Mouse (Mus musculus) forebrain, embryonic 12.5 days (tissue): Measurements from ENCODE around the gene March6. TPM values are rescaled to one million over a fixed set of nuclear protein-coding genes. Genes with fewer than 3 reads are reported as not detected.
A peak's percentile ranks its signal among the peaks of the same experiment; 100 is the strongest.

Experiments used
- ATAC-seq: fragments of 200-750 bp; cut with Nextera tagmentation; 2 replicates; pipeline ENCODE4 v1.8.0; 2017; ENCODE audit warnings: moderate TSS enrichment; ENCODE audit not compliant: low FRiP score
- H3K27ac ChIP-seq: fragments of 300-500 bp; sonication (generic); 2 replicates; pipeline ENCODE4 v1.5.1; 2016; ENCODE audit warnings: mild to moderate bottlenecking
- H3K27me3 ChIP-seq: fragments of 300-500 bp; sonication (generic); 2 replicates; pipeline ENCODE4 v1.6.1; 2016; ENCODE audit warnings: mild to moderate bottlenecking
- H3K36me3 ChIP-seq: fragments of 300-500 bp; sonication (generic); replicated peaks from 2 replicates; pipeline ENCODE4 v1.6.1; 2016; ENCODE audit warnings: mild to moderate bottlenecking
- H3K4me1 ChIP-seq: fragments of 300-500 bp; sonication (generic); 2 replicates; pipeline ENCODE4 v1.6.1; 2016
- H3K4me2 ChIP-seq: fragments of 300-500 bp; sonication (generic); 2 replicates; pipeline ENCODE4 v1.6.1; 2016; ENCODE audit warnings: mild to moderate bottlenecking, moderate library complexity
- H3K4me3 ChIP-seq: fragments of 300-500 bp; sonication (generic); replicated peaks from 2 replicates; pipeline ENCODE4 v1.5.1; 2016; ENCODE audit warnings: mild to moderate bottlenecking
- H3K9ac ChIP-seq: fragments of 300-500 bp; sonication (generic); 2 replicates; pipeline ENCODE4 v1.6.1; 2016; ENCODE audit warnings: mild to moderate bottlenecking
- H3K9me3 ChIP-seq: fragments of 300-500 bp; sonication (generic); 2 replicates; pipeline ENCODE4 v1.6.1; 2016
- WGBS: fragments of 180-500 bp; shearing (Covaris S2); methylation state at CpG from one replicate; pipeline ENCODE4 v1.1.7; 2016; 5-methylcytosine and 5-hydroxymethylcytosine counted together
- polyA plus RNA-seq: library from polyadenylated mRNA; unstranded; fragments of >200 nt; fragmentation: Nextera tagmentation; extraction: Ambion mirVana; gene quantifications from 2 replicates; pipeline ENCODE4 v1.2.1, GENCODE M21; 2016

The March6 gene
- polyA plus RNA-seq, 1 experiment from 2014 or later, result 79.0 TPM

DNA sequence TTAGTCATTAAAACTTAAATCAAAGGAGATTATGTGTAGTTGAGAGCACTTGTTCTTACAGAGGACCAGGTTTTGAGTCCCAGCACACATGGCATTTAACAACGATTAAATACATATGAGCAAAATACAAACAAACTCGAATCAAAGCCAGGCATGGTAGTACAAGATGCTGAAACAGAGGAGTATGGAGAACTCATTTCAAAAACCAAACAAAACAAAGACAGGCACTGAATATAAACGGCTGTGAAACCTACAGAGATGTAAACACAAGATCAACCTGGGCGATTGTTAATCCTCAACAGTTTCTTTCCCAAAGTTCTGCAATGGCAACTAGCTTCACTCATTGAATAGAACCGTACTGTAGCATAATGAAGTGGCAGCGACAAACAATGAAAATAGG is 1.8 kb downstream of the March6 start:
- no peak for ATAC-seq
- Histone ChIP-seq H3K9ac (peak overlapping the region; percentile 98; the same call in 1 of the 2 replicates), H3K9me3 (peaks cover 2% of the 10 kb centered on the region; the same call in 1 of the 2 replicates), H3K4me2 (peak overlapping the region; percentile 62), H3K27ac (no peak overlapping the region), H3K4me3 (peak overlapping the region; percentile 87), H3K27me3 (no peaks in the 10 kb centered on the region), H3K36me3 (no peaks in the 10 kb centered on the region), H3K4me1 (peaks cover 18% of the 10 kb centered on the region)
- 26% methylated on average over 6 of the region's 6 CpGs for WGBS

DNA sequence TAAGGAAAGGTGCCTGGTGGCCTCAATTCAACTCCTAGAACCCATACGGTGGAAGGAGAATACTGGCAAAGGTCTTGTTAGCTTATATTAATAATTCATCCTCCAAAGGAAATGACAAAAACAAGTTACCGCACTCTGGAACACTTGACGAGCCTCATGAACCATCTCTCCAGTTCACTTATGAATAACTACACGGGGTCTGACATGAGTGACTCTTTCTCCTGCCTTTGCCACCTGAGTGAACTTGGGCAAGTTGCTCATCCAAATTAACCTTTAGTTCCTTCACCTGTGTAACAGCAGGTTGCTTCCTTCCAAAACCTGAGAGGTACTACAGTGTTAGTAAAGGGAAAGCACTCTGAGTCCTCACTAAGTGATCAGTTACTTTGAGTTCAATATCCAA is 2.4 kb downstream of the March6 start:
- Histone ChIP-seq H3K4me1 (peaks cover 18% of the 10 kb centered on the region), H3K9ac (no peak overlapping the region), H3K9me3 (peaks cover 2% of the 10 kb centered on the region; the same call in 1 of the 2 replicates), H3K4me2 (no peak overlapping the region), H3K27me3 (no peaks in the 10 kb centered on the region), H3K27ac (no peak overlapping the region), H3K4me3 (no peak overlapping the region), H3K36me3 (no peaks in the 10 kb centered on the region)
- 94% methylated on average over 4 of the region's 4 CpGs for WGBS
- no peak for ATAC-seq

DNA sequence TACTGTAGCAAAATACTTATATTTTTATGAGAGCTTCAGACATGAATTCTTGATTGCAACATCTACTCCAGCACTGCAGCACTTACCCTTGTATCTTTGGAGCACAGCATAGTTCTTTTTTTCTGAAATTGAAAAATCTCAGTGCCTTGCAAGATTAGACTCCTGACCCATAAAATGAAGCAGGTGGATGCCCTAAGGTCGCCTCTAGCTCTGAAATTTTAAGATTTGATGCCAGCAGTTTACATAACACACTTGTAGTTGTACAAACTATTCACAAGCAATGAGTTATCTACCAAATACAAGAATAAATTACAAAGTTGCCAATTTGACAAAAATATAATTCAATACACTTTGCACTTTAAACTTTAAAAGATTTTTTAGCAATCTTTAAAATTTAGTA is 4.4 kb downstream of the March6 start:
- H3K4me2 ChIP-seq, result no peak overlapping the region
- H3K4me3 ChIP-seq, result no peak overlapping the region
- ATAC-seq, result no peak
- no peaks in the 10 kb centered on the region for H3K36me3 ChIP-seq
- H3K4me1 ChIP-seq, result peaks cover 16% of the 10 kb centered on the region
- H3K27ac ChIP-seq, result no peak overlapping the region
- H3K27me3 ChIP-seq, result no peaks in the 10 kb centered on the region
- 89% methylated on average over 1 of the region's 1 CpGs for WGBS
- peaks cover 2% of the 10 kb centered on the region; the same call in 1 of the 2 replicates for H3K9me3 ChIP-seq
- no peak overlapping the region for H3K9ac ChIP-seq

DNA sequence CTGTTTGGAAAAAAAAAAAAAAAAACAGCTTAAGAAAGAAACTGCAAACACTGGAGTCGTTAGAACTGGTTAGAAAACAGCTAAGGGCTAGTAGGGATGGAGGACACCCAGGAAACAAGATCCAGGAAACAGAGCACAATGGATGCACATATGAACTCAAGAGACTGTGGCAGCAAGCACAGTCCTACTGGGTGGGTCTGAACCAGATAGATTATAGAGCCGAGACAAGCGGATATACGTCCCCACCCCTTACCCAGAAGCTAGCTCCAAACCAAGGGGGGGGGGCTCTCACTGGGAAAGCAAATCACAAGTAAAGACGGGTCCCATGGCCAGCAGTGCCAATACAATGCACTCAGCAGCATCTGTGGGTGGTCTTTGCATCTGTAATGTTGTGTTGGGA is 11.9 kb downstream of the March6 start:
- no peak overlapping the region for H3K9ac ChIP-seq
- 81% methylated on average over 5 of the region's 5 CpGs for WGBS
- H3K4me1 ChIP-seq, result no peaks in the 10 kb centered on the region
- no peak for ATAC-seq
- no peak overlapping the region for H3K27ac ChIP-seq
- no peaks in the 10 kb centered on the region for H3K36me3 ChIP-seq
- no peaks in the 10 kb centered on the region for H3K27me3 ChIP-seq
- no peak overlapping the region for H3K4me2 ChIP-seq
- no peak overlapping the region for H3K4me3 ChIP-seq
- H3K9me3 ChIP-seq, result no peaks in the 10 kb centered on the region

DNA sequence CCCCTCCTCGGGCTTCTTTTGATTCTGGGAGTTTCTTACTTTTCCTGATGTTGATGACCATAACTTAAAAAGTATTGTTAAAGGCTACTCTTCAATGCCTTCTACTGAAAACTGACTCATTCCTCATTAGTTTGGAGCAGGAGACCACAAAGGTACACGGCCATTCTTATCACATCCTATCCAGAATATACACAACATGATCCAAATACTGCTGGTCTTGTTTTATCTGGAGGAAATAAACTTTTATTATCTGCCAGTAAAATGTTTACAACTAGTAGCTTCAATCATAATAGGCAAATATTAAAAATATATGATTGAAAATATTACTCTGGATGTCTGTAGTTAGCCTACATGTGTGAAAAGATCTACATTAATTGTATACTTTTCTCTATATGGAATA is 12.5 kb downstream of the March6 start:
- 95% methylated on average over 2 of the region's 2 CpGs for WGBS
- Histone ChIP-seq H3K4me2 (no peak overlapping the region), H3K27ac (no peak overlapping the region), H3K27me3 (no peaks in the 10 kb centered on the region), H3K9me3 (no peaks in the 10 kb centered on the region), H3K9ac (no peak overlapping the region), H3K36me3 (no peaks in the 10 kb centered on the region), H3K4me3 (no peak overlapping the region), H3K4me1 (no peaks in the 10 kb centered on the region)
- no peak for ATAC-seq

DNA sequence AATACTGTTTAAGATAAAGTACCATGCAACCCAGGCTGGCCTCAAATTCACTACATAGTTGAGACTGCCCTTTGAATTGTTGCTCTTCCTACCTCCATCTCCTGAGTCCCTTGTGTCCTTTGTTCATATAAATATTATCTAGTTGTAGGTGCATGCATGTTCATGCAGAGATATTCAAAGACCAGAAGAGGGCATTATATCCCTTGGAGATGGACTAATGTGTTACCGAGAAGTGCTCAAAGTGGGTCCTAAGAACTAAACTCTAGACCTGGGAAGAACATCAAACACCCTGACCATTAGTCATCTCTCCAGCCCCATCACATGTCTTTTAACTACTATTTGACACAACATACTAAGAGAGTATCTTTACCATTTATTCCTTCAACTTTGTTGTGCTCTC is 13.7 kb downstream of the March6 start:
- Histone ChIP-seq H3K4me3 (no peak overlapping the region), H3K4me1 (no peaks in the 10 kb centered on the region), H3K4me2 (no peak overlapping the region), H3K27me3 (no peaks in the 10 kb centered on the region), H3K27ac (no peak overlapping the region), H3K9ac (no peak overlapping the region), H3K36me3 (no peaks in the 10 kb centered on the region), H3K9me3 (no peaks in the 10 kb centered on the region)
- 85% methylated on average over 1 of the region's 1 CpGs for WGBS
- ATAC-seq, result no peak

DNA sequence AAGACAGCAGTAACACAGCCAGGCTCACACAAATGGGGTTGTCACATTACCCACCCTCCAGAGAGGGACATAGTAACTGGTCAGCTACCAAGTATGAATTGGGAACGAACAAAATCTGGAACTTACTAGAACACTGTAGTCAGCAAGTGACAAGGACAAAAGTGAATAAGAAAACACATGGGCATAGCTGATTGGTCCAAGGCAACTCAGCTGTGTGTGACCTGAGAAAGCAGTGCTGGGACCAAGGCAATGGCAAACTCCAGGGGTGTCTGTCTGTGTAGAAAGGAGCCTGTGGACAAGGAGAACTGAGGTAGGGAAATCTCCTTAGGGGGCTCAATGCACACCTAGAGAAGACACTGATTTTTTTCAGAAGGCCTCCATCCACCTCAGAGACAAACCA is 19.1 kb downstream of the March6 start:
- no peak for ATAC-seq
- 86% methylated on average over 1 of the region's 1 CpGs for WGBS
- Histone ChIP-seq H3K4me2 (no peak overlapping the region), H3K36me3 (no peaks in the 10 kb centered on the region), H3K27me3 (no peaks in the 10 kb centered on the region), H3K9me3 (no peaks in the 10 kb centered on the region), H3K4me1 (peaks cover 14% of the 10 kb centered on the region; the same call in 1 of the 2 replicates), H3K9ac (no peak overlapping the region), H3K27ac (no peak overlapping the region), H3K4me3 (no peak overlapping the region)

DNA sequence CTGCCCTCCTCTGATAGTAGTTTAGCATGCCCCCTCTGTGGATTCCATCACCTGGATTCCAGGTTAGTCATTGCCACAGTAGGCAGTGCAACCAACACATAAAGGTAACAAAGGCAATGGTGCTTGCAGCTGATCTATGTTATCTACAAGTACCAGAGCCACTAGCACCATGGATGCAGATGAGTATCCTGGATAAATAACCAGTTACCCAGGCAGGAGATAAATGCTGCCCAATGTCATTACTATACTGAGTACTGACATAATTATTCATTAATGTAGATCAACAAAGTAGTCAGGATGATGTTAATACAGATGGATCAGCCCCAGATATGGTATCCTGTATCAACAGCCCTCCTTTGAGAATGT is 19.5 kb downstream of the March6 start:
- H3K27me3 ChIP-seq, result no peaks in the 10 kb centered on the region
- ATAC-seq, result no peak
- no peak overlapping the region for H3K27ac ChIP-seq
- H3K4me1 ChIP-seq, result peaks cover 14% of the 10 kb centered on the region; the same call in 1 of the 2 replicates
- H3K9me3 ChIP-seq, result no peaks in the 10 kb centered on the region
- no peak overlapping the region for H3K4me3 ChIP-seq
- no peaks in the 10 kb centered on the region for H3K36me3 ChIP-seq
- no peak overlapping the region for H3K4me2 ChIP-seq
- H3K9ac ChIP-seq, result no peak overlapping the region

DNA sequence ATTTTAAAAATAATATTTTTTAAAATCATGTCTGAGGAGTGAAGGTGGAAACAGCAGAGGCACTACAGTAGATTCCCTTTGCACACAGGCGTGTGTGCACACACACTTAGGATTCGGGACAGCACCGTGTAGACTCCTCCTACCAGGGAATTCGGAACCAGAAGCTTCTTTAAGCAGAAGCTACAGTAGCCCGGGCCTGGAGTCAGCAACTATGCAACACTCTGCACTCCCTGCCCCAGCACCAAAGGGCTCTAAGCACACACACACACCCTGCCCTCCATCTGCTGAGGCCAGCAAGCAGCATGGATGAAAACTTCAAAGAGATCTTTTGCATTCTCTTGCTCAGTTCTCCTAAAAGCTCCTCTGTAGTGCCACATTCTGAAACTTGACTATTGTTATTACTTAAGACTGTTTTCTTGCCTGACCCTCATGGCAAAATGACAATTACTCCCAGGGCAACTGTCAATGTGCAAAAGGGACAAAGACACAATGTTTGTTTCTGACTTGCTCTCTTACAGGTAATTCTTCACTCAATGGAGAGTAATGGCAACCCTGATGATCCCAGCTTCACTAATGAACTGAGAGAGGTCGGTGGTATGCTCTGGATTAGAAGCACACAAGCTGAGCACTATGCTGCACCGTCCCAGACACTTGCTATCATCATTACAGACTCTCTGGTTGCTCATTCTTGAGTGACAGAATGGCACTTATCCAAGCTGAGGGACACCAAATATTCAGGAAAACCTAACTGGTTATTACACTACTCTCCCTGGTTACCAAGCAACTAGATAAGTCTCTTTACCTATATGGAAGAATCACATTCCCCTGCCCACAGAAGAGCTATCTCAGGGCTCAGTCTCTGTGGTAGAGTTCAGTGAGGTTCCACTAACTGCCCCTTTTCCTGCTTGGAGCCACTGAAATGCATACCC is 20.1 kb downstream of the March6 start:
- Histone ChIP-seq H3K4me1 (peaks cover 14% of the 10 kb centered on the region; the same call in 1 of the 2 replicates), H3K4me2 (no peak overlapping the region), H3K9me3 (no peaks in the 10 kb centered on the region), H3K27ac (no peak overlapping the region), H3K36me3 (no peaks in the 10 kb centered on the region), H3K9ac (no peak overlapping the region), H3K4me3 (no peak overlapping the region), H3K27me3 (no peaks in the 10 kb centered on the region)
- 70% methylated on average over 7 of the region's 7 CpGs for WGBS
- ATAC-seq, result no peak

DNA sequence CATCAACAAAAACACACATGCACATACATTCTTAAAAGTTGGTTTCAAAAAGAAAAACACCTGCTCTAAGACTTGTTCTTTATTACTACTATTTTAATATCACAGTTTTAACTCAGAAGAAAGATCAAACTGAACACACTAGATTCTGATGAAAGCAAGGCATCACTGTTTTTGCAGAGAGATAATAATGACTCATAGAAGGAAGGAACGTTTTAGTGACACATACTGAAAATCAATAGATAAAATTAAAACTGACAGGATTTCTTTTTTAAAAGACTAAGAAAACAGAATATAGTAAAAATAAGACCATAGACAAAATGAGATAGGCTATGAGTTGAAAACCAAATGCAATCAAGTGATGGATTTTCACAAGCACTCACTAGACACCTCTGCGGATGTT is 25.8 kb downstream of the March6 start:
- H3K4me2 ChIP-seq, result no peak overlapping the region
- no peaks in the 10 kb centered on the region for H3K4me1 ChIP-seq
- no peaks in the 10 kb centered on the region for H3K27me3 ChIP-seq
- no peak overlapping the region for H3K9ac ChIP-seq
- whole genome bisulfite sequencing, result 91% methylated on average over 2 of the region's 2 CpGs
- no peak for ATAC-seq
- no peak overlapping the region for H3K4me3 ChIP-seq
- H3K9me3 ChIP-seq, result no peaks in the 10 kb centered on the region
- no peak overlapping the region for H3K27ac ChIP-seq
- H3K36me3 ChIP-seq, result peaks cover 23% of the 10 kb centered on the region

DNA sequence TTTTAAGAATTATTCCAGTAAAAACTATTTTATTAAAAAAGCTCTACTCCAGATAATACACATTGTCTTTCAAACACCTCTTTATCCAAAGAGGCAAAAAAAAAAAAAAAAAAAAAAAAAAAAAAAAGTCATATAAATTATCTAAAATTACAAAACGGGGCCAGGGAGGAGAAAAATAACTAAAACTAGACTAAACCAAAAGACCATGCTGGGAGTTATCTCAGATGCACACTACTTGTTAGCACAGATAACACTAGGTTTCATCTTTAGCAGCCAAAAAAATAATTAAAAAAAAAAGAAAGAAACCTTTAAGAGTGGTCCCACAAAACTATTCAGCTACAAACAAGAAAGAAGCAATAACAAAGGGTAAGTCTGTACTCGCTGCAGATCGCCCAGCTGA is 27.4 kb downstream of the March6 start:
- Histone ChIP-seq H3K9ac (no peak overlapping the region), H3K4me1 (no peaks in the 10 kb centered on the region), H3K4me2 (no peak overlapping the region), H3K27me3 (no peaks in the 10 kb centered on the region), H3K27ac (no peak overlapping the region), H3K9me3 (no peaks in the 10 kb centered on the region), H3K4me3 (no peak overlapping the region), H3K36me3 (peaks cover 28% of the 10 kb centered on the region)
- ATAC-seq, result no peak
- WGBS, result 83% methylated on average over 3 of the region's 3 CpGs

DNA sequence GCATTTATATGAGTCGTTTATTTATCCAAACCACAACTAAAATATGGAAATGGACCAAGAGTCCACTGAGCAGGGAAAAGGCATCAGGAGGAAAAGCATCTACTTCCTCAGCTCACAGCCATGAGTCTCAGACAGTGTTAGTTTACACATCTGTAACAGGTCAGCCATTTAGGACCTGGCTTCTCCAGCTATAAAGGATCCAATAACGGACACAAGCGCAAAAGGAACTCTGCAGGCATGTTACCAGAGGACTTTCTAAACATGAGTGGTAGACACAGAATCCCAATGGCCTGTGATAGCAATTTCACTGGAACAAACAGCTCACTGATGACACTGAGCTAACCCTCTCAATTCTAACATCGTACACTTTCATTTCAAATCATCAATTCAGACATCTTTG is 27.9 kb downstream of the March6 start:
- Histone ChIP-seq H3K27me3 (no peaks in the 10 kb centered on the region), H3K4me1 (no peaks in the 10 kb centered on the region), H3K9ac (no peak overlapping the region), H3K4me3 (no peak overlapping the region), H3K36me3 (peaks cover 33% of the 10 kb centered on the region), H3K27ac (no peak overlapping the region), H3K9me3 (no peaks in the 10 kb centered on the region), H3K4me2 (no peak overlapping the region)
- 94% methylated on average over 4 of the region's 4 CpGs for WGBS
- no peak for ATAC-seq

DNA sequence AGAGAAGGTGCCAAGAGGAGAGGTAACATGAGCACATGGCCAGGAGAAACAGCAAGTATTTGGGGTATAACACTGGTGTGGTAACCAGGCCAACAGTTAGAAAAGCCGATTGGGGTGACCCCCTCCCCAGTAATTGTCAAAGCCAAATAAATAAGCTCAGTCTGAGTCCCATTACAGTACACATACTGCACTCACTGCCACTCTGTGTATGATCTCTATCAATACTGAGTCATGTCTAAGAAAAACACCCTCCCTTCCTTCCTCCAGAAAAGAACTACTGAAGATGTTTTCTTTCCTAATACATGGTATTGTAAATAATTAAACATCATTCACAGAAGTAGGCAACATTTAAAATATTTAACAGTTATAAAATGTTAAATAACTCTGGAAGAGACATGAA is 28.5 kb downstream of the March6 start:
- no peak overlapping the region for H3K4me2 ChIP-seq
- H3K9ac ChIP-seq, result no peak overlapping the region
- no peaks in the 10 kb centered on the region for H3K4me1 ChIP-seq
- no peak for ATAC-seq
- H3K9me3 ChIP-seq, result no peaks in the 10 kb centered on the region
- no peak overlapping the region for H3K4me3 ChIP-seq
- no peaks in the 10 kb centered on the region for H3K27me3 ChIP-seq
- H3K36me3 ChIP-seq, result peaks cover 39% of the 10 kb centered on the region
- no peak overlapping the region for H3K27ac ChIP-seq
- 88% methylated on average over 1 of the region's 1 CpGs for WGBS
